Mouse (Mus musculus) hindbrain, embryonic 11.5 days (tissue): ENCODE measurements around the gene Nat8l. TPM values are rescaled to one million over a fixed set of nuclear protein-coding genes. Genes with fewer than 3 reads are reported as not detected.
A peak's percentile ranks its signal among the peaks of the same experiment; 100 is the strongest.
"Not testable (repeated sequence)": the region's sequence is repeated elsewhere in the genome, so short reads cannot be mapped to it uniquely, and the experiment has no call there.

Source experiments
- ATAC-seq: fragments of 200-750 bp; cut with Nextera tagmentation; 2 replicates; pipeline ENCODE4 v1.8.0; 2017; ENCODE audit warnings: mild to moderate bottlenecking, moderate TSS enrichment, moderate library complexity; ENCODE audit not compliant: low FRiP score
- DNase-seq: peaks from one replicate; pipeline ENCODE4 v3.0.0-alpha.2; 2015; ENCODE audit warnings: low spot score
- H3K27ac ChIP-seq: fragments of 300-500 bp; sonication (generic); 2 replicates; pipeline ENCODE4 v1.5.1; 2014; ENCODE audit warnings: mild to moderate bottlenecking, low read depth, low read length
- H3K27me3 ChIP-seq: fragments of 300-500 bp; sonication (generic); 2 replicates; pipeline ENCODE4 v1.6.1; 2014; ENCODE audit warnings: mild to moderate bottlenecking, low read length, moderate library complexity, mixed read lengths; ENCODE audit not compliant: control insufficient read depth, insufficient read depth
- H3K36me3 ChIP-seq: fragments of 300-500 bp; sonication (generic); 2 replicates; pipeline ENCODE4 v1.6.1; 2014; ENCODE audit warnings: mild to moderate bottlenecking, low read length, moderate library complexity, mixed read lengths; ENCODE audit not compliant: control insufficient read depth, insufficient read depth
- H3K4me1 ChIP-seq: fragments of 300-500 bp; sonication (generic); replicated peaks from 2 replicates; pipeline ENCODE4 v1.6.1; 2014; ENCODE audit warnings: low read length, mixed read lengths; ENCODE audit not compliant: control insufficient read depth, insufficient read depth
- H3K4me2 ChIP-seq: fragments of 300-500 bp; sonication (generic); replicated peaks from 2 replicates; pipeline ENCODE4 v1.6.1; 2014; ENCODE audit warnings: mild to moderate bottlenecking, low read depth, low read length
- H3K4me3 ChIP-seq: fragments of 300-500 bp; sonication (generic); 2 replicates; pipeline ENCODE4 v1.5.1; 2014; ENCODE audit warnings: low read depth, low read length
- H3K9ac ChIP-seq: fragments of 300-500 bp; sonication (generic); 2 replicates; pipeline ENCODE4 v1.6.1; 2014; ENCODE audit warnings: low read depth, low read length
- H3K9me3 ChIP-seq: fragments of 300-500 bp; sonication (generic); 2 replicates; pipeline ENCODE4 v1.6.1; 2016; ENCODE audit warnings: low read length; ENCODE audit not compliant: control insufficient read depth
- WGBS: fragments of 180-500 bp; shearing (Covaris S2); extraction: QIAGEN DNeasy Blood & Tissue Kit; methylation state at CpG from one replicate; pipeline ENCODE4 v1.1.7; 2014; 5-methylcytosine and 5-hydroxymethylcytosine counted together
- polyA plus RNA-seq: library from polyadenylated mRNA; unstranded; fragments of >200 nt; fragmentation: Nextera tagmentation; extraction: Ambion mirVana; gene quantifications from 2 replicates; pipeline ENCODE4 v1.2.1, GENCODE M21; 2014

The Nat8l gene
- polyA plus RNA-seq: 1.2 and 1.4 TPM in 2 replicates

- Histone ChIP-seq H3K4me3 (peak within 1 kb of the TSS; percentile 62), H3K27me3 (no peaks in the 10 kb centered on the region), H3K9me3 (no peaks in the 10 kb centered on the region), H3K36me3 (no peaks in the 10 kb centered on the region), H3K4me2 (peak within 1 kb of the TSS; percentile 92), H3K27ac (peak within 1 kb of the TSS; percentile 96), H3K9ac (peak within 1 kb of the TSS; percentile 78), H3K4me1 (peaks cover 8% of the 10 kb centered on the region; the same call in 1 of the 2 replicates)
- under 1% methylated on average over 88 of the region's 90 CpGs for WGBS
- ATAC-seq (peak; percentile 88), DNase-seq (peak; percentile 90)
Measured at GRCm38 (mm10) chr5:33995843-33996693, at the start of gene Nat8l. Gene Nat8l, plus strand, starts transcription at chr5:33995984.

- not testable (repeated sequence) for ATAC-seq, H3K9me3 ChIP-seq, H3K4me2 ChIP-seq
Measured at GRCm38 (mm10) chr5:33947035-33947434, 48.7 kb upstream of the Nat8l start.

GRCm38 (mm10) chr5:33948314-33948713, 47.5 kb upstream of the Nat8l start:
- Histone ChIP-seq H3K27ac (no peak overlapping the region), H3K4me1 (no peaks in the 10 kb centered on the region), H3K9me3 (no peaks in the 10 kb centered on the region; the same call in 1 of the 2 replicates), H3K27me3 (no peaks in the 10 kb centered on the region), H3K36me3 (no peaks in the 10 kb centered on the region), H3K4me2 (no peak overlapping the region), H3K9ac (no peak overlapping the region), H3K4me3 (no peak overlapping the region)
- WGBS: 77% methylated on average over 4 of the region's 4 CpGs
- ATAC-seq: no peak
- peak; percentile 45 for DNase-seq

More at GRCm38 (mm10) chr5:33947035-33947434, 48.7 kb upstream of the Nat8l start:
- H3K9ac ChIP-seq, H3K27me3 ChIP-seq, DNase-seq, H3K4me3 ChIP-seq, H3K27ac ChIP-seq, H3K4me1 ChIP-seq, H3K36me3 ChIP-seq: not testable (repeated sequence)
- WGBS: 85% methylated on average over 16 of the region's 16 CpGs

- H3K4me2 ChIP-seq: no peak overlapping the region
- ATAC-seq: no peak
- no peak overlapping the region for H3K27ac ChIP-seq
- WGBS: 87% methylated on average over 15 of the region's 17 CpGs
- no peak overlapping the region for H3K9ac ChIP-seq
- no peaks in the 10 kb centered on the region for H3K9me3 ChIP-seq
- H3K36me3 ChIP-seq: no peaks in the 10 kb centered on the region
- H3K27me3 ChIP-seq: no peaks in the 10 kb centered on the region
- DNase-seq: no peak
- no peak overlapping the region for H3K4me3 ChIP-seq
- H3K4me1 ChIP-seq: no peaks in the 10 kb centered on the region
Measured at GRCm38 (mm10) chr5:33953471-33954185, 42.2 kb upstream of the Nat8l start.

GRCm38 (mm10) chr5:33954354-33954753, 41.4 kb upstream of the Nat8l start:
- WGBS: 32% methylated on average over 10 of the region's 10 CpGs
- DNase-seq: peak; percentile 77
- ATAC-seq: no peak
- no peaks in the 10 kb centered on the region for H3K4me1 ChIP-seq
- H3K27ac ChIP-seq: no peak overlapping the region
- H3K4me2 ChIP-seq: no peak overlapping the region
- H3K9me3 ChIP-seq: no peaks in the 10 kb centered on the region
- no peaks in the 10 kb centered on the region for H3K27me3 ChIP-seq
- no peaks in the 10 kb centered on the region for H3K36me3 ChIP-seq
- H3K4me3 ChIP-seq: no peak overlapping the region
- H3K9ac ChIP-seq: no peak overlapping the region

GRCm38 (mm10) chr5:33955868-33956267, 39.9 kb upstream of the Nat8l start:
- ATAC-seq: no peak
- 70% methylated on average over 4 of the region's 4 CpGs for WGBS
- DNase-seq: no peak

GRCm38 (mm10) chr5:33959382-33959781, 36.4 kb upstream of the Nat8l start:
- 80% methylated on average over 4 of the region's 4 CpGs for WGBS

More at GRCm38 (mm10) chr5:33955868-33956267, 39.9 kb upstream of the Nat8l start:
- H3K4me3 ChIP-seq: no peak overlapping the region
- H3K36me3 ChIP-seq: no peaks in the 10 kb centered on the region
- H3K4me2 ChIP-seq: no peak overlapping the region
- no peaks in the 10 kb centered on the region for H3K9me3 ChIP-seq
- no peak overlapping the region for H3K27ac ChIP-seq
- H3K9ac ChIP-seq: no peak overlapping the region
- H3K4me1 ChIP-seq: no peaks in the 10 kb centered on the region
- H3K27me3 ChIP-seq: no peaks in the 10 kb centered on the region

GRCm38 (mm10) chr5:33974736-33975135, 21.0 kb upstream of the Nat8l start:
- Histone ChIP-seq H3K4me3 (no peak overlapping the region), H3K27ac (no peak overlapping the region), H3K4me1 (no peaks in the 10 kb centered on the region), H3K36me3 (no peaks in the 10 kb centered on the region), H3K4me2 (no peak overlapping the region), H3K9me3 (no peaks in the 10 kb centered on the region), H3K9ac (no peak overlapping the region), H3K27me3 (no peaks in the 10 kb centered on the region)
- DNase-seq (no peak), ATAC-seq (no peak)
- 66% methylated on average over 2 of the region's 2 CpGs for WGBS

More at GRCm38 (mm10) chr5:33959382-33959781, 36.4 kb upstream of the Nat8l start:
- Histone ChIP-seq H3K4me2 (no peak overlapping the region), H3K9ac (no peak overlapping the region), H3K36me3 (no peaks in the 10 kb centered on the region), H3K27me3 (no peaks in the 10 kb centered on the region), H3K9me3 (no peaks in the 10 kb centered on the region), H3K27ac (no peak overlapping the region), H3K4me3 (no peak overlapping the region), H3K4me1 (no peaks in the 10 kb centered on the region)
- DNase-seq (no peak), ATAC-seq (no peak)
